Mouse (Mus musculus): ENCODE data around the gene Fam166b.

- no peak for TF ChIP-seq POLR2A (IDR thresholded peaks at IDR 0.05; ENCODE audit: borderline replicate concordance, extremely low read depth, low read depth, low read length)
- no peak for TF ChIP-seq CTCF (IDR thresholded peaks at IDR 0.05; ENCODE audit: insufficient read depth, low read length)
These were observed 39.5 kb downstream of the Fam166b start for GRCm38 (mm10) chr4:43389390-43389789.

Measured in lung, adult 2 months (tissue).